Mouse (Mus musculus) myocyte (in vitro differentiated cells): ENCODE results near the gene Ntrk2. TPM values are rescaled to one million over a fixed set of nuclear protein-coding genes. Genes with fewer than 3 reads are reported as not detected.

Source experiments
- H3K27me3 ChIP-seq: one replicate; pipeline ENCODE4 v1.6.1; 2011; ENCODE audit not compliant: control insufficient read depth, insufficient read depth, insufficient read length
- H3K36me3 ChIP-seq: one replicate; pipeline ENCODE4 v1.6.1; 2011; ENCODE audit not compliant: control insufficient read depth, insufficient read depth
- H3K4me2 ChIP-seq: one replicate; pipeline ENCODE4 v1.6.1; 2011; ENCODE audit warnings: low read depth, control low read depth
- H3K4me3 ChIP-seq: one replicate; pipeline ENCODE4 v1.5.1; 2011; ENCODE audit warnings: mild to moderate bottlenecking, control low read depth, moderate library complexity
- H3K79me2 ChIP-seq: one replicate; pipeline ENCODE4 v1.6.1; 2011; ENCODE audit not compliant: control insufficient read depth, insufficient read depth
- H3ac ChIP-seq: one replicate; pipeline ENCODE4 v1.6.1; 2011; ENCODE audit not compliant: control insufficient read depth, insufficient read length
- CEBPB ChIP-seq: IDR thresholded peaks from 2 replicates; pipeline ENCODE4 v1.6.1; 2011; ENCODE audit warnings: mild to moderate bottlenecking, moderate library complexity; ENCODE audit not compliant: poor library complexity, insufficient read depth, severe bottlenecking
- E2F4 ChIP-seq: IDR thresholded peaks from one replicate; pipeline ENCODE4 v1.6.1; 2011; ENCODE audit warnings: mild to moderate bottlenecking, control low read depth, moderate library complexity; ENCODE audit not compliant: insufficient read depth
- MAX ChIP-seq: IDR thresholded peaks from one replicate; pipeline ENCODE4 v1.6.1; 2011; ENCODE audit warnings: low read depth, mild to moderate bottlenecking, control low read depth
- MYOD1 ChIP-seq, 3 experiments: IDR thresholded peaks; one replicate each; pipeline ENCODE4 v1.6.1; 2011; ENCODE audit warnings: control low read depth in 2 of 3, low read depth in 2 of 3, mild to moderate bottlenecking in 2 of 3, moderate library complexity in 1 of 3; ENCODE audit not compliant: insufficient read length in 2 of 3, control insufficient read depth in 1 of 3
- MYOG ChIP-seq, 3 experiments: IDR thresholded peaks; one replicate each; pipeline ENCODE4 v1.6.1; 2011; ENCODE audit warnings: control low read depth in 2 of 3, low read depth in 2 of 3, mild to moderate bottlenecking in 2 of 3; ENCODE audit not compliant: insufficient read length in 2 of 3, control insufficient read depth in 1 of 3, insufficient read depth in 1 of 3
- POLR2A ChIP-seq: IDR thresholded peaks from one replicate; pipeline ENCODE4 v1.6.1; 2011; ENCODE audit warnings: low read depth, mild to moderate bottlenecking, control low read depth, moderate library complexity; ENCODE audit not compliant: insufficient read length
- POLR2AphosphoS2 ChIP-seq: IDR thresholded peaks from one replicate; pipeline ENCODE4 v1.6.1; 2011; ENCODE audit warnings: low read depth, control low read depth; ENCODE audit not compliant: insufficient read length
- REST ChIP-seq: IDR thresholded peaks from one replicate; pipeline ENCODE4 v1.6.1; 2011; ENCODE audit warnings: mild to moderate bottlenecking, control low read depth, moderate library complexity; ENCODE audit not compliant: insufficient read depth, insufficient read length
- SRF ChIP-seq: IDR thresholded peaks from one replicate; pipeline ENCODE4 v1.6.1; 2011; ENCODE audit warnings: low read depth; ENCODE audit not compliant: control insufficient read depth, insufficient read length
- TCF12 ChIP-seq: IDR thresholded peaks from one replicate; pipeline ENCODE4 v1.6.1; 2011; ENCODE audit warnings: mild to moderate bottlenecking, control low read depth; ENCODE audit not compliant: poor library complexity, insufficient read depth, severe bottlenecking
- TCF3 ChIP-seq: IDR thresholded peaks from one replicate; pipeline ENCODE4 v1.6.1; 2011; ENCODE audit warnings: low read depth, control low read depth; ENCODE audit not compliant: insufficient read length
- USF1 ChIP-seq: IDR thresholded peaks from one replicate; pipeline ENCODE4 v1.6.1; 2011; ENCODE audit warnings: low read depth, mild to moderate bottlenecking, control low read depth, moderate library complexity
- polyA plus RNA-seq: library from polyadenylated mRNA; unstranded; fragments of >200 nt; fragmentation: generic; extraction: Trizol; gene quantifications from one replicate; pipeline ENCODE4 v1.2.1, GENCODE M21; 2012; ENCODE audit warnings: missing spikeins

Ntrk2 gene
- polyA plus RNA-seq, 1 experiment = not detected

GRCm38 (mm10) chr13:58921705-58922104 lies 115.3 kb downstream of the Ntrk2 start:
- H3ac ChIP-seq = no peak overlapping the region
- no peaks in the 10 kb centered on the region for H3K79me2 ChIP-seq
- H3K27me3 ChIP-seq = no peaks in the 10 kb centered on the region
- no peak overlapping the region for H3K4me2 ChIP-seq
- H3K36me3 ChIP-seq = no peaks in the 10 kb centered on the region
- no peak overlapping the region for H3K4me3 ChIP-seq
- no peak for TF ChIP-seq MYOD1 (IDR thresholded peaks at IDR 0.05; ENCODE audit: control insufficient read depth in 1 of 3, insufficient read length in 2 of 3, low read depth in 2 of 3)
- TF ChIP-seq TCF3 = no peak
- TF ChIP-seq MYOG (IDR thresholded peaks at IDR 0.05; ENCODE audit: control insufficient read depth in 1 of 3, insufficient read depth in 1 of 3, insufficient read length in 2 of 3, low read depth in 2 of 3) = no peak
- no peak for TF ChIP-seq POLR2A
- TF ChIP-seq USF1 = no peak
- TF ChIP-seq REST = no peak
- TF ChIP-seq E2F4 = no peak
- TF ChIP-seq CEBPB = no peak
- no peak for TF ChIP-seq TCF12
- no peak for TF ChIP-seq POLR2AphosphoS2
- TF ChIP-seq MAX = no peak
- TF ChIP-seq SRF = no peak

DNA sequence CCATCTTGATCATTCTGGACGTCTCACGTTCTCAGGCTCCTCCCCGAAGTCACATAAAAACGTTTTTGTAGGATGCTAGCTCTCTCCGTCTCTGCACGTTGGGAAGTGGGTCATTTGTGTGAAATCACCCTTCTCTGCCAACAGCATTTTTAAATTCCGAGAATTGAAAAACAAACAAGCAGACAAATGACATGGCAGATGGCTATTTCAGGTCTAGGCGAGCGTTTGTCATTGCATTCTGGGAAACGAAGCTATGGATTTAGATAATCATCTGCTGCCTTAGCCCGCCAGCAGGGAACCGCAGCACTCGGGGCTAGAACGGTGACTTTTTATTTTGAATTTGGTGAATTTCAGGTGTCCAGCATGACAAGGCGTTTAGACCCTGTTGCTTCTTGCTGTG lies 115.8 kb downstream of the Ntrk2 start:
- H3K36me3 ChIP-seq = no peaks in the 10 kb centered on the region
- no peak overlapping the region for H3ac ChIP-seq
- H3K4me2 ChIP-seq = no peak overlapping the region
- H3K79me2 ChIP-seq = no peaks in the 10 kb centered on the region
- no peak overlapping the region for H3K4me3 ChIP-seq
- TF ChIP-seq TCF12 = no peak
- TF ChIP-seq REST = no peak
- no peak for TF ChIP-seq MYOD1 (IDR thresholded peaks at IDR 0.05; ENCODE audit: control insufficient read depth in 1 of 3, insufficient read length in 2 of 3, low read depth in 2 of 3)
- no peak for TF ChIP-seq SRF
- no peak for TF ChIP-seq POLR2A
- TF ChIP-seq MAX = no peak
- no peak for TF ChIP-seq POLR2AphosphoS2
- no peak for TF ChIP-seq CEBPB
- no peak for TF ChIP-seq MYOG (IDR thresholded peaks at IDR 0.05; ENCODE audit: control insufficient read depth in 1 of 3, insufficient read depth in 1 of 3, insufficient read length in 2 of 3, low read depth in 2 of 3)
- no peak for TF ChIP-seq USF1
- no peak for TF ChIP-seq TCF3
- no peak for TF ChIP-seq E2F4
- H3K27me3 ChIP-seq = no peaks in the 10 kb centered on the region

GRCm38 (mm10) chr13:58923496-58923895 lies 117.1 kb downstream of the Ntrk2 start:
- H3ac ChIP-seq = no peak overlapping the region
- no peak for TF ChIP-seq REST
- no peak for TF ChIP-seq MAX
- no peak for TF ChIP-seq TCF12
- TF ChIP-seq USF1 = no peak
- TF ChIP-seq E2F4 = no peak
- no peak for TF ChIP-seq POLR2A
- TF ChIP-seq CEBPB = no peak
- TF ChIP-seq TCF3 = no peak
- TF ChIP-seq MYOG (IDR thresholded peaks at IDR 0.05; ENCODE audit: control insufficient read depth in 1 of 3, insufficient read depth in 1 of 3, insufficient read length in 2 of 3, low read depth in 2 of 3) = no peak
- no peak overlapping the region for H3K4me3 ChIP-seq
- no peak overlapping the region for H3K4me2 ChIP-seq
- no peaks in the 10 kb centered on the region for H3K79me2 ChIP-seq
- H3K36me3 ChIP-seq = no peaks in the 10 kb centered on the region
- H3K27me3 ChIP-seq = no peaks in the 10 kb centered on the region

GRCm38 (mm10) chr13:58924486-58924885 lies 118.1 kb downstream of the Ntrk2 start:
- Histone ChIP-seq H3K4me3 (no peak overlapping the region), H3ac (no peak overlapping the region), H3K36me3 (no peaks in the 10 kb centered on the region), H3K79me2 (no peaks in the 10 kb centered on the region), H3K4me2 (no peak overlapping the region), H3K27me3 (no peaks in the 10 kb centered on the region)
- TF ChIP-seq CEBPB (no peak), E2F4 (no peak), MYOG (IDR thresholded peaks at IDR 0.05; ENCODE audit: control insufficient read depth in 1 of 3, insufficient read depth in 1 of 3, insufficient read length in 2 of 3, low read depth in 2 of 3) (no peak), USF1 (no peak), POLR2AphosphoS2 (no peak), POLR2A (no peak), SRF (no peak), MAX (no peak), REST (no peak), TCF3 (no peak)

- H3K27me3 ChIP-seq = no peaks in the 10 kb centered on the region
- no peak overlapping the region for H3K4me3 ChIP-seq
- H3K4me2 ChIP-seq = no peak overlapping the region
- TF ChIP-seq MAX (no peak), MYOG (IDR thresholded peaks at IDR 0.05; ENCODE audit: control insufficient read depth in 1 of 3, insufficient read depth in 1 of 3, insufficient read length in 2 of 3, low read depth in 2 of 3) (no peak), SRF (no peak), CEBPB (no peak), USF1 (no peak)
- no peaks in the 10 kb centered on the region for H3K36me3 ChIP-seq
- no peaks in the 10 kb centered on the region for H3K79me2 ChIP-seq
- no peak overlapping the region for H3ac ChIP-seq
Observed at GRCm38 (mm10) chr13:58927186-58927585, 120.8 kb downstream of the Ntrk2 start.
